ENCODE assay signal across 9 mouse cellular contexts in the genomic region with DNA sequence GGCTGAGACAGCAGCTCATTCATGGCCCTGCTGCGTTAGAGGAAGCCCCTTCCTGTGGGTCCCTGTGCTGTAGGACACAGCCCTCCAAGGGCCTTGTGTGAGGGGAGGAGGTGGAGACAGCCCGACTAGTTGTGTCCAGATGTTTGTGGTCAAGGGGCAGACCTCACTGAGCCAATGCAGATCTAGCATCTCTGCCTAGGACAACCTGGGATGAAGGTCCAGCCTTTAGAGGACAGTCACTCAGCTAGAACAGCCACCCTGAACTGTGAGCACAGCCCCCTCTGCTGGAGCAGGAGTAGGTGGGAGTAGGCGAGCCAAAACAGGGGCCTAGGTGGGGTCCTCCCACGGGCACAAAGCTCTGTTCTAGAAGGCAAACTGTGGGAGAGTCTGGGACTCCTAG.
DNase-seq lines count a peak whose midpoint lies in the region; ATAC-seq and TF ChIP-seq lines count a peak whose summit lies in the region.
"Had no signal": no experiment of that assay in that cellular context is flagged by ENCODE, and none has a peak within 500 bp of the region (broad histone marks: within the 10 kb centered on the region; RNA-seq: fewer than 3 reads in every experiment).

No protein-coding gene starts in this region.

- no peak overlapping the region for H3K9ac ChIP-seq in kidney, embryonic 16.5 days (replicated peaks; ENCODE audit: low read length)
- no peak overlapping the region for H3K9ac ChIP-seq in embryonic facial prominence, embryonic 13.5 days
- H3K9ac ChIP-seq in limb, embryonic 14.5 days (ENCODE audit: low read depth, low read length, severe bottlenecking): no peak overlapping the region

- TF ChIP-seq POLR2A in limb, embryonic 14.5 days (IDR thresholded peaks at IDR 0.05; ENCODE audit: borderline replicate concordance, extremely low read depth, insufficient read depth, insufficient read length): no peak

- H3K4me2 ChIP-seq in kidney, embryonic 16.5 days (replicated peaks; ENCODE audit: low read depth, low read length): no peak overlapping the region
- peak overlapping the region; percentile 38 for H3K4me2 ChIP-seq in embryonic facial prominence, embryonic 13.5 days
- H3K4me2 ChIP-seq in limb, embryonic 14.5 days (replicated peaks; ENCODE audit: low read depth, low read length, severe bottlenecking): peak overlapping the region; percentile 32; the same call in 1 of the 2 replicates
- H3K4me2 ChIP-seq: heart, embryonic 11.5 days had no signal

- WGBS in kidney, embryonic 16.5 days: 28% methylated on average over 4 of the region's 4 CpGs
- 20% methylated on average over 4 of the region's 4 CpGs for WGBS in embryonic facial prominence, embryonic 13.5 days
- 22% methylated on average over 4 of the region's 4 CpGs for WGBS in limb, embryonic 14.5 days

- no peaks in the 10 kb centered on the region for H3K9me3 ChIP-seq in kidney, embryonic 16.5 days (ENCODE audit: low read length)
- no peaks in the 10 kb centered on the region for H3K9me3 ChIP-seq in embryonic facial prominence, embryonic 13.5 days
- no peaks in the 10 kb centered on the region for H3K9me3 ChIP-seq in limb, embryonic 14.5 days (ENCODE audit: control insufficient read depth, low read length)

- H3K36me3 ChIP-seq in kidney, embryonic 16.5 days (ENCODE audit: insufficient read depth, low read length): peaks cover 27% of the 10 kb centered on the region
- no peaks in the 10 kb centered on the region for H3K36me3 ChIP-seq in embryonic facial prominence, embryonic 13.5 days
- H3K36me3 ChIP-seq in limb, embryonic 14.5 days (ENCODE audit: control insufficient read depth, insufficient read depth, low read length): no peaks in the 10 kb centered on the region

- no peak for DNase-seq in kidney, adult 8-10 months
- DNase-seq in ES-CJ7 (ENCODE audit: low read depth, low spot score): peak; percentile 24
- DNase-seq in limb, embryonic 14.5 days (ENCODE audit: low spot score): no peak
- DNase-seq in spleen, postnatal 4 days (ENCODE audit: low spot score in 2 of 2): no peak
- DNase-seq in spleen, postnatal 10 days (ENCODE audit: low spot score in 2 of 2): no peak
- no peak for DNase-seq in layer of hippocampus, adult 11-12 months (ENCODE audit: low spot score)

- H3K27me3 ChIP-seq in kidney, embryonic 16.5 days (ENCODE audit: insufficient read depth, low read length): no peaks in the 10 kb centered on the region
- H3K27me3 ChIP-seq in embryonic facial prominence, embryonic 13.5 days: peaks cover 58% of the 10 kb centered on the region
- peaks cover 14% of the 10 kb centered on the region; the same call in 1 of the 2 replicates for H3K27me3 ChIP-seq in limb, embryonic 14.5 days (ENCODE audit: control insufficient read depth, insufficient read depth, low read length)

- peaks cover 10% of the 10 kb centered on the region; the same call in 1 of the 2 replicates for H3K4me1 ChIP-seq in kidney, embryonic 16.5 days (ENCODE audit: insufficient read depth, low read length)
- peaks cover 15% of the 10 kb centered on the region for H3K4me1 ChIP-seq in embryonic facial prominence, embryonic 13.5 days
- H3K4me1 ChIP-seq in limb, embryonic 14.5 days (ENCODE audit: control insufficient read depth, insufficient read depth, low read length): peaks cover 18% of the 10 kb centered on the region

- 0 out of 2 replicates have a peak overlapping the region, but pooled peaks have one; percentile 15 for H3K27ac ChIP-seq in kidney, embryonic 16.5 days (ENCODE audit: low read length)
- no peak overlapping the region for H3K27ac ChIP-seq in embryonic facial prominence, embryonic 13.5 days
- no peak overlapping the region for H3K27ac ChIP-seq in limb, embryonic 14.5 days (replicated peaks; ENCODE audit: low read depth, low read length)

- no peak overlapping the region for H3K4me3 ChIP-seq in kidney, embryonic 16.5 days (ENCODE audit: low read length)
- no peak overlapping the region for H3K4me3 ChIP-seq in embryonic facial prominence, embryonic 13.5 days
- no peak overlapping the region for H3K4me3 ChIP-seq in limb, embryonic 14.5 days (replicated peaks; ENCODE audit: low read length)

- no peak; the same call in 1 of the 2 replicates for ATAC-seq in kidney, embryonic 16.5 days (ENCODE audit: low FRiP score, low TSS enrichment)
- no peak for ATAC-seq in embryonic facial prominence, embryonic 13.5 days (ENCODE audit: insufficient number of reproducible peaks, insufficient read depth, low FRiP score, low TSS enrichment, low read depth)
- no peak for ATAC-seq in limb, embryonic 14.5 days (ENCODE audit: low FRiP score, low read depth)
